Mouse (Mus musculus): ENCODE data around the gene Eci2.
"Not testable (repeated sequence)": the region's sequence is repeated elsewhere in the genome, so short reads cannot be mapped to it uniquely, and the experiment has no call there.

Eci2 gene

GRCm38 (mm10) chr13:34991581-34992273 lies 35.2 kb downstream of the Eci2 start:
- no peak for DNase-seq (ENCODE audit: low spot score)

- not testable (repeated sequence) for DNase-seq (ENCODE audit: low spot score)
Measured at GRCm38 (mm10) chr13:34983479-34983878, 43.4 kb downstream of the Eci2 start.

GRCm38 (mm10) chr13:34978635-34979034 lies 48.3 kb downstream of the Eci2 start:
- DNase-seq (ENCODE audit: low spot score), result not testable (repeated sequence)

- DNase-seq (ENCODE audit: low spot score), result no peak
Measured at GRCm38 (mm10) chr13:34977410-34977809, 49.5 kb downstream of the Eci2 start.

- DNase-seq (ENCODE audit: low spot score), result no peak
Measured at GRCm38 (mm10) chr13:34976116-34976515, 50.8 kb downstream of the Eci2 start.

- no peak for DNase-seq (ENCODE audit: low spot score)
Measured at GRCm38 (mm10) chr13:34973770-34974169, 53.1 kb downstream of the Eci2 start.

GRCm38 (mm10) chr13:34973149-34973548 lies 53.7 kb downstream of the Eci2 start:
- DNase-seq (ENCODE audit: low spot score), result no peak

GRCm38 (mm10) chr13:34972456-34972855 lies 54.4 kb downstream of the Eci2 start:
- not testable (repeated sequence) for DNase-seq (ENCODE audit: low spot score)

GRCm38 (mm10) chr13:34965647-34966046 lies 61.2 kb downstream of the Eci2 start:
- not testable (repeated sequence) for DNase-seq (ENCODE audit: low spot score)

GRCm38 (mm10) chr13:34964866-34965265 lies 62.0 kb downstream of the Eci2 start:
- DNase-seq (ENCODE audit: low spot score), result no peak

- no peak for DNase-seq (ENCODE audit: low spot score)
Measured at GRCm38 (mm10) chr13:34964419-34964818, 62.5 kb downstream of the Eci2 start.

- peak; percentile 60 for DNase-seq (ENCODE audit: low spot score)
Measured at GRCm38 (mm10) chr13:34963511-34964397, 63.1 kb downstream of the Eci2 start, which contains the start of gene Eci3. Gene Eci3, minus strand, starts transcription at chr13:34963810.

GRCm38 (mm10) chr13:34960996-34961770 lies 65.7 kb downstream of the Eci2 start:
- no peak for DNase-seq (ENCODE audit: low spot score)

- DNase-seq (ENCODE audit: low spot score), result not testable (repeated sequence)
Measured at GRCm38 (mm10) chr13:34958158-34958557, 68.7 kb downstream of the Eci2 start.

- no peak for DNase-seq (ENCODE audit: low spot score)
Measured at GRCm38 (mm10) chr13:34956901-34957300, 70.0 kb downstream of the Eci2 start.

- not testable (repeated sequence) for DNase-seq (ENCODE audit: low spot score)
Measured at GRCm38 (mm10) chr13:34951437-34951836, 75.5 kb downstream of the Eci2 start.

GRCm38 (mm10) chr13:34942370-34942769 lies 84.5 kb downstream of the Eci2 start:
- no peak for DNase-seq (ENCODE audit: low spot score)

GRCm38 (mm10) chr13:34934931-34935644 lies 91.8 kb downstream of the Eci2 start:
- DNase-seq (ENCODE audit: low spot score), result no peak
